Mouse (Mus musculus) intestine, embryonic 14.5 days (tissue): ENCODE measurements around the gene Dpf3. TPM values are rescaled to one million over a fixed set of nuclear protein-coding genes. Genes with fewer than 3 reads are reported as not detected.

Source experiments
- ATAC-seq: fragments of 200-750 bp; cut with Nextera tagmentation; replicated peaks from 2 replicates; pipeline ENCODE4 v1.8.0; 2017; ENCODE audit warnings: low read depth, moderate number of reproducible peaks, moderate TSS enrichment, moderate library complexity; ENCODE audit not compliant: low FRiP score, low TSS enrichment
- DNase-seq: peaks from one replicate; pipeline ENCODE4 v3.0.0-alpha.2; 2018; ENCODE audit warnings: low spot score
- H3K27ac ChIP-seq: fragments of 300-500 bp; sonication (generic); 2 replicates; pipeline ENCODE4 v1.5.1; 2014; ENCODE audit warnings: low read depth, mild to moderate bottlenecking, control low read depth
- H3K27me3 ChIP-seq: fragments of 300-500 bp; sonication (generic); replicated peaks from 2 replicates; pipeline ENCODE4 v1.6.1; 2014; ENCODE audit warnings: low read length, control low read depth; ENCODE audit not compliant: control insufficient read depth, insufficient read depth
- H3K36me3 ChIP-seq: fragments of 300-500 bp; sonication (generic); 2 replicates; pipeline ENCODE4 v1.6.1; 2014; ENCODE audit warnings: low read length, control low read depth; ENCODE audit not compliant: control insufficient read depth, insufficient read depth
- H3K4me1 ChIP-seq: fragments of 300-500 bp; sonication (generic); replicated peaks from 2 replicates; pipeline ENCODE4 v1.6.1; 2014; ENCODE audit warnings: low read length, control low read depth, mixed read lengths; ENCODE audit not compliant: control insufficient read depth, insufficient read depth
- H3K4me2 ChIP-seq: fragments of 300-500 bp; sonication (generic); 2 replicates; pipeline ENCODE4 v1.6.1; 2014; ENCODE audit warnings: low read length
- H3K4me3 ChIP-seq: fragments of 300-500 bp; sonication (generic); 2 replicates; pipeline ENCODE4 v1.5.1; 2014; ENCODE audit warnings: low read depth, low read length, control low read depth, mixed read lengths
- H3K9ac ChIP-seq: fragments of 300-500 bp; sonication (generic); 2 replicates; pipeline ENCODE4 v1.6.1; 2014; ENCODE audit warnings: mild to moderate bottlenecking, low read length
- H3K9me3 ChIP-seq: fragments of 300-500 bp; sonication (generic); 2 replicates; pipeline ENCODE4 v1.6.1; 2016; ENCODE audit warnings: low read length, control low read depth; ENCODE audit not compliant: control insufficient read depth
- WGBS: fragments of 180-500 bp; shearing (Covaris S2); extraction: QIAGEN DNeasy Blood & Tissue Kit; methylation state at CpG from one replicate; pipeline ENCODE4 v1.1.7; 2014; 5-methylcytosine and 5-hydroxymethylcytosine counted together
- polyA plus RNA-seq: library from polyadenylated mRNA; unstranded; fragments of >200 nt; fragmentation: Nextera tagmentation; extraction: Ambion mirVana; gene quantifications from 2 replicates; pipeline ENCODE4 v1.2.1, GENCODE M21; 2014

The Dpf3 gene
- polyA plus RNA-seq, 1 experiment from 2014 or later: 8.7 TPM

GRCm38 (mm10) chr12:83485911-83486670 is 1.4 kb downstream of the Dpf3 start:
- Histone ChIP-seq H3K4me3 (peak overlapping the region; percentile 74), H3K4me2 (peak overlapping the region; percentile 100), H3K36me3 (no peaks in the 10 kb centered on the region), H3K4me1 (peaks cover 12% of the 10 kb centered on the region; the same call in 1 of the 2 replicates), H3K27me3 (0 out of 2 replicates have a peak, but pooled peaks cover 3% of the 10 kb centered on the region), H3K27ac (no peak overlapping the region; the same call in 1 of the 2 replicates), H3K9me3 (no peaks in the 10 kb centered on the region), H3K9ac (peak overlapping the region; percentile 58)
- ATAC-seq: no peak; the same call in 1 of the 2 replicates
- under 1% methylated on average over 51 of the region's 53 CpGs for WGBS
- peak; percentile 79 for DNase-seq

DNA sequence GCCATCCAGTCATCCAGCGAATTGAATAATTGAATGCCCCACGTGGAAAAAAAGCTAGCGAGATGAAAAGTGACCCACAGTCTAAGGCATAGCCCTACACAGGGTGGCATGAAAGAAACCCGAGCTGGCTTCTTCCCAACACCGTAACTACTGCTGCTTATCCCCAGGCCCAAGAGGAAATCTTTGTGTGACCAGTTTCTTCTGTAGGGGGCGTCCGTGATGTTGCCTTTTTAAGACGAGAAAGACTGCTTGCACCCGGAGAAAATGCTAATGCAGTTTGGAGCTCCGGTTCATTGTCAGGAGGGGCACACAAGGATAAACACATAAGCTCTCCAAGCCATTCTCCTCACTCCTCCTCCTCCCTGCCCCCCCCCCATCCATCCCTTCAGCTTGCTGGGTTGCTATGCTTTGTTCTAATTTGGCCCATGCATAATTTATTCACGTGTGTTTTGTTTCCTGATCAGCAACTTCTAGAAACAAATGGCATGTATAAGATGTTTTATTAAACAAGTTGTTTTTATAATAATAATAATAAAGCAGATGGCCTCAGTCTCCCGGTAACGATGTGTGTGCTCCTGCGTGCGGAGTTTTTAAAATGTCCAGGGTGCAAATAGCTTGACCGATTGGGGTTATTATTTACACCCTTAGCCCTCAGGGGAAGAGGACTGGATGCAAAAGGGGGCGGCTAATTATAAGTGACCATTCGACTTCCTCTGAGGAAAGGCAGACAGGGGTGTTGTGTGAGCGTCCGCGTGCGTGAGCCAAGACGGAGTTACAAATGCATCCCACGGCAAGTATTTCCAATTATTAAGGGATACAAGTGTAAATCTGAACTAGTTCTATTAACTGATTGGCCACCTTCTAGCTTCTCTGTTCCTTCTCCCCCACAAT is 2.4 kb downstream of the Dpf3 start:
- Histone ChIP-seq H3K27me3 (0 out of 2 replicates have a peak, but pooled peaks cover 3% of the 10 kb centered on the region), H3K4me3 (peak overlapping the region; percentile 74), H3K4me1 (peaks cover 12% of the 10 kb centered on the region; the same call in 1 of the 2 replicates), H3K9ac (peak overlapping the region; percentile 58; the same call in 1 of the 2 replicates), H3K4me2 (peak overlapping the region; percentile 100), H3K27ac (no peak overlapping the region), H3K9me3 (no peaks in the 10 kb centered on the region), H3K36me3 (no peaks in the 10 kb centered on the region)
- DNase-seq: no peak
- no peak for ATAC-seq
- WGBS: 5% methylated on average over 24 of the region's 24 CpGs

DNA sequence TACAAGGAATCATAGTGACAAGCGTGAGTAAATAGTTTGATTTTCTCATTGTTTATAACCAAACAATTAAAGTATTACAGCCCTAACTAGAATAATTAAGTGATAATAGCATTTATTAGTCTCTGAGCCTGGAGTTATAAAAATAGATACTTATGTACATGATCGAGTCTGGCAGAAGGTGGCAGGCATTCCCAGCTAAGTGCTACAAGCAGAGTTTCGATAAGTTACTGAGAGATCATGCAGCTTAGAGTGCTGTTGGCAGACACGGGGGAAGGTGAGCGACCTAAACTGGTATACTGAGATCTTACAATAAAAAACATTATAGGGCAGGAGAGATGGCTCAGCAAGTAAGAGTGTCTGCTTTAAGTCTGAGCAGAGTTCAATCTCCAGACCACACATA is 3.9 kb downstream of the Dpf3 start:
- peaks cover 16% of the 10 kb centered on the region; the same call in 1 of the 2 replicates for H3K4me1 ChIP-seq
- H3K9me3 ChIP-seq: no peaks in the 10 kb centered on the region
- no peak for DNase-seq
- H3K27me3 ChIP-seq: 0 out of 2 replicates have a peak, but pooled peaks cover 3% of the 10 kb centered on the region
- no peaks in the 10 kb centered on the region for H3K36me3 ChIP-seq
- 38% methylated on average over 5 of the region's 5 CpGs for WGBS
- H3K4me3 ChIP-seq: no peak overlapping the region
- no peak overlapping the region for H3K4me2 ChIP-seq
- H3K9ac ChIP-seq: no peak overlapping the region
- no peak for ATAC-seq
- no peak overlapping the region for H3K27ac ChIP-seq

GRCm38 (mm10) chr12:83481439-83481838 is 6.1 kb downstream of the Dpf3 start:
- H3K4me3 ChIP-seq: no peak overlapping the region
- no peaks in the 10 kb centered on the region for H3K36me3 ChIP-seq
- WGBS: 43% methylated on average over 4 of the region's 4 CpGs
- H3K4me1 ChIP-seq: peaks cover 19% of the 10 kb centered on the region; the same call in 1 of the 2 replicates
- no peak for ATAC-seq
- no peak overlapping the region for H3K9ac ChIP-seq
- 0 out of 2 replicates have a peak, but pooled peaks cover 3% of the 10 kb centered on the region for H3K27me3 ChIP-seq
- no peak overlapping the region for H3K4me2 ChIP-seq
- H3K27ac ChIP-seq: no peak overlapping the region
- H3K9me3 ChIP-seq: no peaks in the 10 kb centered on the region
- no peak for DNase-seq

- WGBS: 79% methylated on average over 7 of the region's 7 CpGs
- Histone ChIP-seq H3K27me3 (no peaks in the 10 kb centered on the region), H3K36me3 (no peaks in the 10 kb centered on the region), H3K9ac (no peak overlapping the region), H3K4me3 (no peak overlapping the region), H3K27ac (no peak overlapping the region), H3K9me3 (no peaks in the 10 kb centered on the region), H3K4me2 (no peak overlapping the region), H3K4me1 (peaks cover 18% of the 10 kb centered on the region; the same call in 1 of the 2 replicates)
- DNase-seq: no peak
- no peak for ATAC-seq
Observed at GRCm38 (mm10) chr12:83479818-83480401, 7.6 kb downstream of the Dpf3 start.

- no peaks in the 10 kb centered on the region for H3K27me3 ChIP-seq
- DNase-seq (no peak), ATAC-seq (no peak)
- no peaks in the 10 kb centered on the region for H3K36me3 ChIP-seq
- no peak overlapping the region for H3K4me3 ChIP-seq
- 0 out of 2 replicates have a peak, but pooled peaks cover 18% of the 10 kb centered on the region for H3K4me1 ChIP-seq
- 27% methylated on average over 1 of the region's 1 CpGs for WGBS
- no peak overlapping the region for H3K4me2 ChIP-seq
- no peaks in the 10 kb centered on the region for H3K9me3 ChIP-seq
- H3K9ac ChIP-seq: no peak overlapping the region
- H3K27ac ChIP-seq: no peak overlapping the region
Observed at GRCm38 (mm10) chr12:83479140-83479539, 8.4 kb downstream of the Dpf3 start.

GRCm38 (mm10) chr12:83476277-83476676 is 11.2 kb downstream of the Dpf3 start:
- H3K36me3 ChIP-seq: no peaks in the 10 kb centered on the region
- no peak overlapping the region for H3K27ac ChIP-seq
- H3K4me2 ChIP-seq: no peak overlapping the region
- H3K9me3 ChIP-seq: no peaks in the 10 kb centered on the region
- DNase-seq (no peak), ATAC-seq (no peak)
- H3K9ac ChIP-seq: no peak overlapping the region
- H3K27me3 ChIP-seq: no peaks in the 10 kb centered on the region
- WGBS: 82% methylated on average over 10 of the region's 10 CpGs
- no peak overlapping the region for H3K4me3 ChIP-seq
- H3K4me1 ChIP-seq: 0 out of 2 replicates have a peak, but pooled peaks cover 18% of the 10 kb centered on the region

- no peak overlapping the region for H3K9ac ChIP-seq
- no peaks in the 10 kb centered on the region for H3K27me3 ChIP-seq
- H3K27ac ChIP-seq: no peak overlapping the region
- 0 out of 2 replicates have a peak, but pooled peaks cover 18% of the 10 kb centered on the region for H3K4me1 ChIP-seq
- ATAC-seq (no peak), DNase-seq (no peak)
- H3K36me3 ChIP-seq: no peaks in the 10 kb centered on the region
- no peaks in the 10 kb centered on the region for H3K9me3 ChIP-seq
- no peak overlapping the region for H3K4me3 ChIP-seq
- 30% methylated on average over 6 of the region's 6 CpGs for WGBS
- H3K4me2 ChIP-seq: no peak overlapping the region
Observed at GRCm38 (mm10) chr12:83475419-83475818, 12.1 kb downstream of the Dpf3 start.
